Mouse (Mus musculus): Measurements from ENCODE around the gene Tunar.

Tunar gene

GRCm38 (mm10) chr12:105333570-105333969 lies at the start of gene Tunar:
Gene Tunar (plus strand): TSS chr12:105333870.
- DNase-seq (ENCODE audit: low spot score), result no peak

- DNase-seq (ENCODE audit: low spot score), result no peak
These were observed 21.1 kb upstream of the Tunar start for GRCm38 (mm10) chr12:105312571-105313035.

GRCm38 (mm10) chr12:105314328-105314727 lies 19.3 kb upstream of the Tunar start:
- no peak for DNase-seq (ENCODE audit: low spot score)

- no peak for DNase-seq (ENCODE audit: low spot score)
These were observed 11.5 kb upstream of the Tunar start for GRCm38 (mm10) chr12:105322160-105322559.

GRCm38 (mm10) chr12:105327051-105327450 lies 6.6 kb upstream of the Tunar start:
- DNase-seq (ENCODE audit: low spot score), result no peak

GRCm38 (mm10) chr12:105328396-105328795 lies 5.3 kb upstream of the Tunar start:
- no peak for DNase-seq (ENCODE audit: low spot score)

GRCm38 (mm10) chr12:105336094-105336420 lies 2.4 kb downstream of the Tunar start:
- DNase-seq (ENCODE audit: low spot score), result no peak

- no peak for DNase-seq (ENCODE audit: low spot score)
These were observed 3.0 kb downstream of the Tunar start for GRCm38 (mm10) chr12:105336421-105337289.

GRCm38 (mm10) chr12:105337290-105338005 lies 3.8 kb downstream of the Tunar start:
- no peak for DNase-seq (ENCODE audit: low spot score)

GRCm38 (mm10) chr12:105338256-105338977 lies 4.7 kb downstream of the Tunar start:
- no peak for DNase-seq (ENCODE audit: low spot score)

- DNase-seq (ENCODE audit: low spot score), result no peak
These were observed 7.9 kb downstream of the Tunar start for GRCm38 (mm10) chr12:105341523-105341922.

- no peak for DNase-seq (ENCODE audit: low spot score)
These were observed 10.8 kb downstream of the Tunar start for GRCm38 (mm10) chr12:105344460-105344859.

- no peak for DNase-seq (ENCODE audit: low spot score)
These were observed 13.2 kb downstream of the Tunar start for GRCm38 (mm10) chr12:105346861-105347260.

- no peak for DNase-seq (ENCODE audit: low spot score)
These were observed 13.6 kb downstream of the Tunar start for GRCm38 (mm10) chr12:105347261-105347660.

GRCm38 (mm10) chr12:105354266-105354665 lies 20.6 kb downstream of the Tunar start:
- DNase-seq (ENCODE audit: low spot score), result no peak

- no peak for DNase-seq (ENCODE audit: low spot score)
These were observed 21.1 kb downstream of the Tunar start for GRCm38 (mm10) chr12:105354772-105355171.

GRCm38 (mm10) chr12:105356781-105357180 lies 23.1 kb downstream of the Tunar start:
- no peak for DNase-seq (ENCODE audit: low spot score)

- DNase-seq (ENCODE audit: low spot score), result no peak
These were observed 30.0 kb downstream of the Tunar start for GRCm38 (mm10) chr12:105363648-105364047.

GRCm38 (mm10) chr12:105374564-105374963 lies 40.9 kb downstream of the Tunar start:
- no peak for DNase-seq (ENCODE audit: low spot score)

- DNase-seq (ENCODE audit: low spot score), result no peak
These were observed 43.3 kb downstream of the Tunar start for GRCm38 (mm10) chr12:105376976-105377375.

- no peak for DNase-seq (ENCODE audit: low spot score)
These were observed 49.1 kb downstream of the Tunar start for GRCm38 (mm10) chr12:105382733-105383132.

- no peak for DNase-seq (ENCODE audit: low spot score)
These were observed 61.0 kb downstream of the Tunar start for GRCm38 (mm10) chr12:105394671-105395070.

GRCm38 (mm10) chr12:105398172-105398571 lies 64.5 kb downstream of the Tunar start:
- DNase-seq (ENCODE audit: low spot score), result no peak
